Mouse (Mus musculus) CH12.LX (cell line): ENCODE results near the gene I830077J02Rik. TPM values are rescaled to one million over a fixed set of nuclear protein-coding genes. Genes with fewer than 3 reads are reported as not detected.

ENCODE experiments used
- DNase-seq: peaks from one replicate; pipeline ENCODE4 v3.0.0-alpha.2; 2013; ENCODE audit errors: extremely low read depth
- H3K27ac ChIP-seq: 2 replicates; pipeline ENCODE4 v1.5.1; 2012; ENCODE audit warnings: low read depth, mild to moderate bottlenecking, control low read depth, moderate library complexity; ENCODE audit not compliant: insufficient read depth
- H3K27me3 ChIP-seq: replicated peaks from 2 replicates; pipeline ENCODE3; 2012; ENCODE audit warnings: inconsistent platforms
- H3K36me3 ChIP-seq, 2 experiments: replicated peaks in 1 of 2; 2 replicates each; pipeline versions ENCODE3 to v1.6.1; 2012; ENCODE audit warnings: inconsistent platforms in 1 of 2, low read length in 1 of 2, mild to moderate bottlenecking in 1 of 2, mixed read lengths in 1 of 2, moderate library complexity in 1 of 2; ENCODE audit not compliant: control insufficient read depth in 1 of 2, insufficient read depth in 1 of 2
- H3K4me1 ChIP-seq, 2 experiments: 2 replicates each; pipeline ENCODE4 v1.6.1; 2012; ENCODE audit warnings: inconsistent platforms in 1 of 2, moderate library complexity in 1 of 2; ENCODE audit not compliant: insufficient read depth in 2 of 2, control insufficient read depth in 1 of 2
- H3K4me2 ChIP-seq: 2 replicates; pipeline ENCODE4 v1.6.1; 2012; ENCODE audit warnings: low read depth, mild to moderate bottlenecking, control low read depth; ENCODE audit not compliant: poor library complexity, insufficient read depth, severe bottlenecking
- H3K4me3 ChIP-seq, 3 experiments: fragments of 150-350 bp in 1 of 3; sonication (generic) in 1 of 3; replicated peaks in 1 of 3; 2 replicates each; pipeline versions ENCODE3 to v1.5.1; 2011 to 2012; ENCODE audit warnings: low read depth in 2 of 3, low read length in 2 of 3, mild to moderate bottlenecking in 2 of 3, moderate library complexity in 2 of 3, control low read depth in 1 of 3, improper control_type of control experiment in 1 of 3, inconsistent platforms in 1 of 3, mixed read lengths in 1 of 3; ENCODE audit not compliant: poor library complexity in 1 of 3
- H3K79me2 ChIP-seq: replicated peaks from 2 replicates; pipeline ENCODE4 v1.6.1; 2012; ENCODE audit warnings: mild to moderate bottlenecking, moderate library complexity; ENCODE audit not compliant: control insufficient read depth, poor library complexity, insufficient read depth, severe bottlenecking; ENCODE audit errors: extremely low read depth
- H3K9ac ChIP-seq: 2 replicates; pipeline ENCODE4 v1.6.1; 2012; ENCODE audit warnings: low read depth, mild to moderate bottlenecking, control low read depth, moderate library complexity; ENCODE audit not compliant: insufficient read depth
- H3K9me3 ChIP-seq: replicated peaks from 2 replicates; pipeline ENCODE3; 2012; ENCODE audit warnings: low read length, inconsistent platforms, mixed read lengths
- BHLHE40 ChIP-seq: IDR thresholded peaks from 2 replicates; pipeline ENCODE4 v1.6.1; 2011; ENCODE audit warnings: mild to moderate bottlenecking, low read depth, low read length, improper control_type of control experiment
- CHD1 ChIP-seq: IDR thresholded peaks from 2 replicates; pipeline ENCODE4 v1.6.1; 2012; ENCODE audit warnings: low read depth, low read length, improper control_type of control experiment, inconsistent platforms
- CHD2 ChIP-seq: IDR thresholded peaks from 2 replicates; pipeline ENCODE4 v1.6.1; 2011; ENCODE audit warnings: low read length, improper control_type of control experiment
- CTCF ChIP-seq, 2 experiments: IDR thresholded peaks in 1 of 2; conservative IDR thresholded peaks in 1 of 2; 2 replicates each; pipeline ENCODE4 v1.5.1; 2011 to 2012; ENCODE audit warnings: low read depth in 2 of 2, low read length in 2 of 2, improper control_type of control experiment in 1 of 2, inconsistent platforms in 1 of 2, mild to moderate bottlenecking in 1 of 2, moderate library complexity in 1 of 2
- E2F4 ChIP-seq: IDR thresholded peaks from 2 replicates; pipeline ENCODE4 v1.6.1; 2011; ENCODE audit warnings: low read depth, low read length, improper control_type of control experiment; ENCODE audit not compliant: insufficient replicate concordance
- ELF1 ChIP-seq: IDR thresholded peaks from 2 replicates; pipeline ENCODE4 v1.6.1; 2014; ENCODE audit warnings: low read depth, mild to moderate bottlenecking, inconsistent platforms, low read length, improper control_type of control experiment
- EP300 ChIP-seq: IDR thresholded peaks from 2 replicates; pipeline ENCODE4 v1.6.1; 2011; ENCODE audit warnings: low read length, improper control_type of control experiment
- ETS1 ChIP-seq: conservative IDR thresholded peaks from 2 replicates; pipeline ENCODE4 v1.6.1; 2012; ENCODE audit warnings: low read depth, mild to moderate bottlenecking, inconsistent platforms, low read length, improper control_type of control experiment, moderate library complexity
- GABPA ChIP-seq: IDR thresholded peaks from 2 replicates; pipeline ENCODE4 v1.6.1; 2012; ENCODE audit warnings: low read depth, low read length, improper control_type of control experiment, inconsistent platforms; ENCODE audit not compliant: insufficient replicate concordance
- HCFC1 ChIP-seq: IDR thresholded peaks from 2 replicates; pipeline ENCODE4 v1.6.1; 2012; ENCODE audit warnings: low read depth, mild to moderate bottlenecking, inconsistent platforms, low read length, improper control_type of control experiment
- IRF4 ChIP-seq: IDR thresholded peaks from 2 replicates; pipeline ENCODE4 v1.6.1; 2014; ENCODE audit warnings: low read depth, mild to moderate bottlenecking, inconsistent platforms, low read length, improper control_type of control experiment
- JUN ChIP-seq: IDR thresholded peaks from 2 replicates; pipeline ENCODE4 v1.6.1; 2011; ENCODE audit warnings: low read depth, mild to moderate bottlenecking, low read length, improper control_type of control experiment, moderate library complexity; ENCODE audit not compliant: insufficient read depth
- KAT2A ChIP-seq: IDR thresholded peaks from 2 replicates; pipeline ENCODE4 v1.6.1; 2012; ENCODE audit warnings: low read length, improper control_type of control experiment, inconsistent platforms; ENCODE audit not compliant: insufficient replicate concordance
- MAFK ChIP-seq: IDR thresholded peaks from 2 replicates; pipeline ENCODE4 v1.6.1; 2011; ENCODE audit warnings: low read length, improper control_type of control experiment; ENCODE audit not compliant: insufficient replicate concordance
- MAZ ChIP-seq: IDR thresholded peaks from 2 replicates; pipeline ENCODE4 v1.6.1; 2012; ENCODE audit warnings: low read depth, mild to moderate bottlenecking, inconsistent platforms, low read length, improper control_type of control experiment, moderate library complexity
- MEF2A ChIP-seq: IDR thresholded peaks from 2 replicates; pipeline ENCODE4 v1.6.1; 2014; ENCODE audit warnings: low read depth, mild to moderate bottlenecking, inconsistent platforms, low read length, improper control_type of control experiment, borderline replicate concordance
- MYC ChIP-seq: IDR thresholded peaks from 2 replicates; pipeline ENCODE4 v1.6.1; 2011; ENCODE audit warnings: low read depth, mild to moderate bottlenecking, improper control_type of control experiment, low read length
- NELFE ChIP-seq: IDR thresholded peaks from 2 replicates; pipeline ENCODE4 v1.6.1; 2011; ENCODE audit warnings: low read depth, low read length, improper control_type of control experiment
- NRF1 ChIP-seq: IDR thresholded peaks from 2 replicates; pipeline ENCODE4 v1.6.1; 2014; ENCODE audit warnings: low read depth, mild to moderate bottlenecking, inconsistent platforms, low read length, improper control_type of control experiment, moderate library complexity
- PAX5 ChIP-seq: IDR thresholded peaks from 2 replicates; pipeline ENCODE4 v1.6.1; 2012; ENCODE audit warnings: low read length, inconsistent platforms, mixed read lengths
- RAD21 ChIP-seq: IDR thresholded peaks from 2 replicates; pipeline ENCODE4 v1.6.1; 2011; ENCODE audit warnings: low read depth, mild to moderate bottlenecking, low read length, improper control_type of control experiment, moderate library complexity
- RCOR1 ChIP-seq: conservative IDR thresholded peaks from 2 replicates; pipeline ENCODE4 v1.6.1; 2012; ENCODE audit warnings: low read depth, mild to moderate bottlenecking, inconsistent platforms, low read length, improper control_type of control experiment
- SIN3A ChIP-seq: IDR thresholded peaks from 2 replicates; pipeline ENCODE4 v1.6.1; 2012; ENCODE audit warnings: low read length, improper control_type of control experiment, inconsistent platforms
- SMC3 ChIP-seq: IDR thresholded peaks from 2 replicates; pipeline ENCODE4 v1.6.1; 2011; ENCODE audit warnings: low read depth, low read length, improper control_type of control experiment
- TBP ChIP-seq: conservative IDR thresholded peaks from 2 replicates; pipeline ENCODE4 v1.6.1; 2011; ENCODE audit warnings: low read depth, low read length, improper control_type of control experiment
- TCF12 ChIP-seq: IDR thresholded peaks from 2 replicates; pipeline ENCODE4 v1.6.1; 2014; ENCODE audit warnings: low read depth, mild to moderate bottlenecking, inconsistent platforms, low read length, improper control_type of control experiment
- USF1 ChIP-seq: IDR thresholded peaks from 2 replicates; pipeline ENCODE4 v1.6.1; 2014; ENCODE audit warnings: low read depth, mild to moderate bottlenecking, inconsistent platforms, low read length, improper control_type of control experiment
- USF2 ChIP-seq: conservative IDR thresholded peaks from 2 replicates; pipeline ENCODE4 v1.6.1; 2011; ENCODE audit warnings: low read depth, low read length, improper control_type of control experiment
- ZC3H11A ChIP-seq: IDR thresholded peaks from 2 replicates; pipeline ENCODE4 v1.6.1; 2012; ENCODE audit warnings: low read depth, mild to moderate bottlenecking, inconsistent platforms, low read length, improper control_type of control experiment
- ZKSCAN1 ChIP-seq: IDR thresholded peaks from 2 replicates; pipeline ENCODE4 v1.6.1; 2012; ENCODE audit warnings: low read depth, inconsistent platforms, low read length, improper control_type of control experiment, borderline replicate concordance
- ZMIZ1 ChIP-seq: IDR thresholded peaks from 2 replicates; pipeline ENCODE4 v1.6.1; 2012; ENCODE audit warnings: low read depth, mild to moderate bottlenecking, inconsistent platforms, low read length, improper control_type of control experiment
- ZNF384 ChIP-seq: IDR thresholded peaks from 2 replicates; pipeline ENCODE4 v1.6.1; 2012; ENCODE audit warnings: low read depth, low read length, improper control_type of control experiment, inconsistent platforms
- dilution Hi-C: fragments of 300-500 bp; cut with MboI; formaldehyde crosslinking; loops from 2 replicates; pipeline ENCODE4 v1.14.3; 2020; ENCODE audit warnings: low sequenced_read_pairs; ENCODE audit not compliant: extremely low pct_unique_long_range_greater_than_20kb, extremely low pct_ligation_motif_present
- in situ Hi-C: fragments of 300-500 bp; cut with MboI; formaldehyde crosslinking; loops from 3 replicates; pipeline ENCODE4 v1.14.3; 2019; ENCODE audit warnings: low sequenced_read_pairs, low pct_ligation_motif_present, low pct_unique_long_range_greater_than_20kb, mixed read lengths
- polyA plus RNA-seq: library from polyadenylated mRNA; unstranded; fragments of >175 nt; gene quantifications from 2 replicates; pipeline ENCODE4 v1.2.1, GENCODE M21; 2012; ENCODE audit warnings: low read depth; ENCODE audit not compliant: insufficient read length
- total RNA-seq, 2 experiments: library from RNA; depleted of rRNA; stranded (reverse); fragments of 300-350 nt in 1 of 2; fragments of >200 nt in 1 of 2; gene quantifications; 2 replicates each; pipeline ENCODE4 v1.2.3; 2012 to 2014

Gene I830077J02Rik
- total and polyA plus RNA-seq, 3 experiments: 1.3 to 10.2 (median 2.9) TPM

- TF ChIP-seq RAD21: no peak; the same call in none of the 2 replicates
- no peak for TF ChIP-seq ZKSCAN1
- TF ChIP-seq ELF1: peak; percentile 38; the same call in 1 of the 2 replicates
- no peak for TF ChIP-seq HCFC1
- no peak for TF ChIP-seq NELFE
- TF ChIP-seq USF1: no peak
- no peak for TF ChIP-seq MYC
- no peak for TF ChIP-seq CHD1
These were observed 38.5 kb downstream of the I830077J02Rik start (continued) for GRCm38 (mm10) chr3:105893941-105894391.

DNA sequence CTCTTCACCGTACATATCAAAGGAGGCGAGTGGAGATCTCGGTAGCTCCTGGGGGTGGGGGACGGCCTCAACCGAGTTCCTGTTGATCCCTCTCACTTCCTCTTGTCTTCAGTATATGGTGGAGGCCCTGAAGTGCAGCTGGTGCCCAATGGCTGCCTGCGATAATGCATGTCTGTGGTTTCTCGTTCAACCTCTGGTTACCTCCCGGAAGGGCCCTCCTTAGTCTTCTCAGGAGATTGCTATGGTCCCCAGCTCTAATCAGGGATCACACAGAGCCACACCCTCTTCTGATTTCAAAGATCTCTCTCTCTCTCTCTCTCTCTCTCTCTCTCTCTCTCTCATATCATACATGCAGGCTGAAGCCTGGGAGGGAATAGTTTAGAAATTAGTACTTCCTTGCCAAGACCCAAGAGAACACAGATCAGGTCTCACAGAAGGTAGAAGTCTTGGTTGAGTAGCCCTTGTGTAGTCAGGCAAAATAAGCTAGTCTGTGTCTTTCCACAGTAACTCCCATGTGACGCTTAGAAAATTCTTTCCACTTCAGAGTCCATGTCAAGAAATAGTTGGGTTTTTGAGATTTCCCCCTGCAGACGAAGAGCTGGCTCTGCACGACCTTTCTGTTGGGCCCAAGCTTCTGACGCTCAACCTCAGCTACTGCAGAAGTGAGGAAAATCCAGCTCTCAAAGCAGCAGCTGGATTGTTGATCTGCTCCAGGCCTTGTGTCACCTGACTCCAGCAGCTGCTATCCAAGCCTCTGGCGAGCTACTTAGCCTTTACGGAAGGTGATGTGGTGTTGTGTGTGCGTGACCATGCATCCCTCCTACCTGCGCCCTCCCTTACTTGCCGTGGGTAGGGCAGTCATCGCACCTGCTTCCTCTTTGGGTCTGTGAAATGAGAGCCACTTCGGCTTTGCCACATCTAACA, 39.6 kb downstream of the I830077J02Rik start:
- H3K36me3 ChIP-seq: no peaks in the 10 kb centered on the region
- dilution Hi-C loops (no loop called here), in situ Hi-C loops (loop anchor here (5.0 kb wide), 1 partner anchor 71 kb away; no protein-coding TSS in a partner anchor)
- H3K4me1 ChIP-seq: peaks cover 8 to 44% of the 10 kb centered on the region in 2 experiments
- no peaks in the 10 kb centered on the region for H3K27me3 ChIP-seq
- peak overlapping the region; percentile 93 for H3K9ac ChIP-seq
- H3K4me3 ChIP-seq: peak overlapping the region; percentile 55 to 67 (median 60)
- H3K79me2 ChIP-seq: no peaks in the 10 kb centered on the region
- peak overlapping the region; percentile 48 for H3K4me2 ChIP-seq
- H3K27ac ChIP-seq: peak overlapping the region; percentile 97
- peaks cover 3% of the 10 kb centered on the region for H3K9me3 ChIP-seq
- peak; percentile 94 for DNase-seq
- TF ChIP-seq ZKSCAN1 (no peak), E2F4 (0 out of 2 replicates have a peak, but pooled peaks have one; percentile 20), IRF4 (peak; percentile 96), SIN3A (peak; percentile 81), SMC3 (peak; percentile 29), NRF1 (peak; percentile 44; the same call in 1 of the 2 replicates), JUN (peak; percentile 42; the same call in 1 of the 2 replicates), ZMIZ1 (peak; percentile 69; the same call in 1 of the 2 replicates), CHD2 (peak; percentile 90), RCOR1 (peak; percentile 60; the same call in 1 of the 2 replicates), EP300 (peak; percentile 90), TBP (peak; percentile 62; the same call in 1 of the 2 replicates), MAZ (peak; percentile 89), MYC (peak; percentile 87), TCF12 (peak; percentile 96), MAFK (peak; percentile 69), NELFE (peak; percentile 66), ZNF384 (no peak), CTCF (conservative IDR thresholded peaks at IDR 0.05 in 1 of 2, IDR thresholded peaks at IDR 0.05 in 1 of 2; ENCODE audit: low read depth in 2 of 2, low read length in 2 of 2) (0 out of 4 replicates have a peak, but pooled peaks of 1 of the 2 experiments have one; percentile 12), HCFC1 (peak; percentile 65), USF1 (no peak; the same call in 1 of the 2 replicates), USF2 (0 out of 2 replicates have a peak, but pooled peaks have one; percentile 27), KAT2A (peak; percentile 60; the same call in 1 of the 2 replicates), GABPA (no peak), PAX5 (no peak), BHLHE40 (peak; percentile 80), ETS1 (peak; percentile 85), RAD21 (peak; percentile 9), ZC3H11A (no peak), MEF2A (peak; percentile 81), ELF1 (peak; percentile 84)
